Mouse (Mus musculus) forebrain, embryonic 15.5 days (tissue): ENCODE measurements at regions not wholly inside any gene's neighbourhood (a gene's known extent, or its start where the extent isn't known, plus 50 kb on each side); places are given as distances from the start of the nearest gene placed in this dataset.

Experiments used
- ATAC-seq: fragments of 200-750 bp; cut with Nextera tagmentation; replicated peaks from 2 replicates; pipeline ENCODE4 v1.8.0; 2017; ENCODE audit warnings: mild to moderate bottlenecking, moderate TSS enrichment, moderate library complexity
- H3K27ac ChIP-seq: fragments of 300-500 bp; sonication (generic); replicated peaks from 2 replicates; pipeline ENCODE4 v1.5.1; 2015; ENCODE audit warnings: mild to moderate bottlenecking, inconsistent platforms
- H3K27me3 ChIP-seq: fragments of 300-500 bp; sonication (generic); 2 replicates; pipeline ENCODE4 v1.6.1; 2015; ENCODE audit warnings: inconsistent platforms
- H3K36me3 ChIP-seq: fragments of 300-500 bp; sonication (generic); 2 replicates; pipeline ENCODE4 v1.6.1; 2015; ENCODE audit warnings: mild to moderate bottlenecking, inconsistent platforms
- H3K4me1 ChIP-seq: fragments of 300-500 bp; sonication (generic); 2 replicates; pipeline ENCODE4 v1.6.1; 2015; ENCODE audit warnings: inconsistent platforms
- H3K4me2 ChIP-seq: fragments of 300-500 bp; sonication (generic); replicated peaks from 2 replicates; pipeline ENCODE4 v1.6.1; 2015; ENCODE audit warnings: mild to moderate bottlenecking, inconsistent platforms
- H3K4me3 ChIP-seq: fragments of 300-500 bp; sonication (generic); 2 replicates; pipeline ENCODE4 v1.5.1; 2015; ENCODE audit warnings: mild to moderate bottlenecking, inconsistent platforms
- H3K9ac ChIP-seq: fragments of 300-500 bp; sonication (generic); replicated peaks from 2 replicates; pipeline ENCODE4 v1.6.1; 2015; ENCODE audit warnings: mild to moderate bottlenecking, inconsistent platforms
- H3K9me3 ChIP-seq: fragments of 300-500 bp; sonication (generic); 2 replicates; pipeline ENCODE4 v1.6.1; 2016; ENCODE audit warnings: inconsistent platforms
- WGBS: fragments of 180-500 bp; shearing (Covaris S2); methylation state at CpG from one replicate; pipeline ENCODE4 v1.1.7; 2015; ENCODE audit warnings: mixed read lengths; 5-methylcytosine and 5-hydroxymethylcytosine counted together

DNA sequence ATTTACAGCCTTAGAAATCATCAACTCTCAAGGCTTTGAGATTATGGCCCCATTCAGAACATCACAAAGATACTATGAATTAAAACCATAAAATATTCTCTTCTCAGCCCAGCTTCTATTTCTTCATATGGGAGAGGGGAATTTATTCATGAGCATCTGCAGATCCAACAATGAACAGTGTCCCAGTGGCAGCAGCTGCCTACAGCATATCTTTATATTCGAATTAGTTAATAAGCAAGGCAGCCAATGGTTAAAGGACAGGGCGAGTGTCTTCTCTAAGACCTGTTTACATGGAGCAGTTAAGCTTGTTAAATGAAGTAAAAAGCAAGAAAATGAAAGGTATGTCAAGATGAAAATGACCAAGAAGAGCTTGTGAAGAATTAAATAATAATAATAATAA lies 346.9 kb upstream of the C030005K15Rik start:
- H3K4me2 ChIP-seq = no peak overlapping the region
- no peaks in the 10 kb centered on the region for H3K9me3 ChIP-seq
- no peak overlapping the region for H3K27ac ChIP-seq
- WGBS = 75% methylated on average over 2 of the region's 2 CpGs
- no peaks in the 10 kb centered on the region for H3K4me1 ChIP-seq
- H3K4me3 ChIP-seq = no peak overlapping the region
- ATAC-seq = no peak
- no peaks in the 10 kb centered on the region for H3K36me3 ChIP-seq
- H3K9ac ChIP-seq = no peak overlapping the region
- no peaks in the 10 kb centered on the region for H3K27me3 ChIP-seq

- Histone ChIP-seq H3K4me3 (no peak overlapping the region), H3K4me1 (no peaks in the 10 kb centered on the region), H3K36me3 (no peaks in the 10 kb centered on the region), H3K9ac (no peak overlapping the region), H3K27me3 (no peaks in the 10 kb centered on the region), H3K9me3 (no peaks in the 10 kb centered on the region), H3K4me2 (no peak overlapping the region), H3K27ac (no peak overlapping the region)
- WGBS = 68% methylated on average over 2 of the region's 2 CpGs
- ATAC-seq = no peak
Observed at GRCm38 (mm10) chr10:98084881-98085280, 358.3 kb upstream of the C030005K15Rik start.

DNA sequence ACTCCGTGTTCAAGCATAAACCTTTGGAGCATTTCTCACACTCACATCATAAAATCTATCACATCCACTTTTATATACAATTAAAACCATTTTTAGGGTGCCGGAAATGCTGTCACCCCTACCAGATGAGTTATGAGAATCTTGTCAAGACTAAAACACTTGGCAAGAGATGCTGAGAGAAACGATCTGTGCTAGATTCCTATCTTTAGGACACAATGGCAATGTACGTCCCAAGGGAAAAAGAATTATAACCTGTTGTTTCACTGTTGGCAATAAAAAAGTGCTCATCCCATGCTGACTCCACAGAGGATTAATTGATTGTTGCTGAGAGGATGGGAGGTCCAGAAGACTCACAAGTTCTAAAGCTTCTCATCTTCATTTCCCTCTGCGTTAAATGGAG lies 389.7 kb upstream of the C030005K15Rik start:
- Histone ChIP-seq H3K27ac (no peak overlapping the region), H3K4me1 (no peaks in the 10 kb centered on the region), H3K9me3 (no peaks in the 10 kb centered on the region), H3K9ac (no peak overlapping the region), H3K27me3 (no peaks in the 10 kb centered on the region), H3K4me3 (no peak overlapping the region), H3K4me2 (no peak overlapping the region), H3K36me3 (no peaks in the 10 kb centered on the region)
- ATAC-seq = no peak
- 91% methylated on average over 5 of the region's 5 CpGs for WGBS

- Histone ChIP-seq H3K27me3 (no peaks in the 10 kb centered on the region), H3K27ac (no peak overlapping the region), H3K4me2 (no peak overlapping the region), H3K4me1 (no peaks in the 10 kb centered on the region), H3K36me3 (no peaks in the 10 kb centered on the region), H3K4me3 (no peak overlapping the region), H3K9me3 (no peaks in the 10 kb centered on the region), H3K9ac (no peak overlapping the region)
- ATAC-seq = no peak
- WGBS = 91% methylated on average over 1 of the region's 1 CpGs
Observed at GRCm38 (mm10) chr10:98125713-98126112, 399.2 kb upstream of the C030005K15Rik start.

DNA sequence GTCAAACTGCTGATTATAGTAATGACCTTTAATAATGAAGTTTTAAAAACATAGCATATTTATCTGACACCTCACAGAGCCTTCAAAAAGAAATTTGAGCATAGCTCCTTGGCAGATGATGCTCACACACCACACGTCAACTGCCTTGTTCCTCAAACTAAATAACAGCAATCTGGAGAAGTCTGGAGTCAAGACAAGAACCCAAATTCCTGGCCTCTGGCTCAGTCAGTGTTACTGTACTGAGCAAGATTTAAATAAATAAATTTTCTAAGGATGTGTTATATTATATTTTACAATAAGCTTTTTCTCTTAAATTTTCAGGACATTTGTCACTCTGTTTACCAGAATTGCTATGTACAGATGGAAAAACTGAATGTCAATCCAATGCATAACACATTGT lies 408.5 kb upstream of the C030005K15Rik start:
- WGBS = 64% methylated on average over 1 of the region's 1 CpGs
- Histone ChIP-seq H3K4me1 (no peaks in the 10 kb centered on the region), H3K27me3 (no peaks in the 10 kb centered on the region), H3K9ac (no peak overlapping the region), H3K4me2 (no peak overlapping the region), H3K27ac (no peak overlapping the region), H3K4me3 (no peak overlapping the region), H3K9me3 (no peaks in the 10 kb centered on the region), H3K36me3 (no peaks in the 10 kb centered on the region)
- no peak for ATAC-seq

- no peak overlapping the region for H3K4me3 ChIP-seq
- WGBS = 55% methylated on average over 1 of the region's 1 CpGs
- no peak overlapping the region for H3K9ac ChIP-seq
- no peaks in the 10 kb centered on the region for H3K4me1 ChIP-seq
- no peak for ATAC-seq
- no peak overlapping the region for H3K27ac ChIP-seq
- H3K4me2 ChIP-seq = no peak overlapping the region
- H3K36me3 ChIP-seq = no peaks in the 10 kb centered on the region
- H3K9me3 ChIP-seq = no peaks in the 10 kb centered on the region
- no peaks in the 10 kb centered on the region for H3K27me3 ChIP-seq
Observed at GRCm38 (mm10) chr10:98145773-98146172, 419.2 kb upstream of the C030005K15Rik start.

DNA sequence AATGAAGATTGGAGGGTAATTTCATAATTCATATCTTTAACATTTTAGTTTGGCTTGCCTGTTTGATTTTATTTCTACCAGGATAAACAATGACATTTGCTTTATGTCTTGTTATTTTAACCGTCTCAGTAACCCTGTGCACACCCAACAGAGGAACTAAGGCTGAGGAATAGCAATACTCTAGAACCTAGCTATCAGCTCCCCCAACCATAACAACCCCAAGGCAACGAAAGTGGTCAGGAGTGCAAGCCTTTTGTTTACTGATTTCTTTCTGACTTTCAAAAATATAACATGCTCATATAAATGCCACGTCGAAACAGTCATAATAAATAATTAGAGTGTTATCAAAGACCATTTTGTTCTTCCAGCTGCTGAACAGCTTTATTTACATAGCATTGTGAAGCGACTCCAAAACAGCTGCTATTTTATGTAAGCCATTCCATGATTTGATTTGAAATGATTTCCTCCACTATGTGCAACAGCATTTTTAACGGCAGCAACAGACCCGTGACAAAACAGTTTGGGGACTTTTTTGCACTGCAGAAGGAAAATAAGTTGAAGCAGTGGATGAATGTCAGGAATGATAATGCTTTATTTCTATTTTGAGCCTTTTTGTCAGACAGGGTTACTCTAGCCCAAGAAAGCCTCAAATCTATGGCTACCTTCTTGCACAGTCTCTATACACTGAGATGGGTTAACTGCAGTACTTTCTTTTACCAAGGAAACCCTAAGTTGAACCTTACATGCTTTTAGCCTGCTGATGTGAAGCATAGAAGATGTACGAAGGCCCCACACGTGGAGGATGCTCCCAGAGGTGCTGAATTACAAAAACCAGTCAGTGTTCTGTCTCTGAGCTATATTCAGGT lies 420.7 kb upstream of the C030005K15Rik start:
- Histone ChIP-seq H3K9me3 (no peaks in the 10 kb centered on the region), H3K36me3 (no peaks in the 10 kb centered on the region), H3K9ac (no peak overlapping the region), H3K27me3 (no peaks in the 10 kb centered on the region), H3K4me1 (no peaks in the 10 kb centered on the region), H3K27ac (no peak overlapping the region), H3K4me3 (no peak overlapping the region), H3K4me2 (no peak overlapping the region)
- ATAC-seq = 0 out of 2 replicates have a peak, but pooled peaks have one; percentile 41
- WGBS = 77% methylated on average over 9 of the region's 9 CpGs

- Histone ChIP-seq H3K4me1 (no peaks in the 10 kb centered on the region), H3K27ac (no peak overlapping the region), H3K9ac (no peak overlapping the region), H3K4me3 (no peak overlapping the region), H3K9me3 (no peaks in the 10 kb centered on the region), H3K4me2 (no peak overlapping the region), H3K27me3 (no peaks in the 10 kb centered on the region), H3K36me3 (no peaks in the 10 kb centered on the region)
- WGBS = 90% methylated on average over 2 of the region's 2 CpGs
- no peak for ATAC-seq
Observed at GRCm38 (mm10) chr10:98155982-98156381, 429.4 kb upstream of the C030005K15Rik start.

GRCm38 (mm10) chr10:98185666-98186065 lies 459.1 kb upstream of the C030005K15Rik start:
- Histone ChIP-seq H3K4me2 (no peak overlapping the region), H3K9me3 (no peaks in the 10 kb centered on the region), H3K27me3 (no peaks in the 10 kb centered on the region), H3K9ac (no peak overlapping the region), H3K36me3 (no peaks in the 10 kb centered on the region), H3K4me3 (no peak overlapping the region), H3K4me1 (no peaks in the 10 kb centered on the region), H3K27ac (no peak overlapping the region)
- ATAC-seq = no peak
- 43% methylated on average over 3 of the region's 3 CpGs for WGBS

GRCm38 (mm10) chr10:98196852-98197251 lies 470.3 kb upstream of the C030005K15Rik start:
- 45% methylated on average over 4 of the region's 4 CpGs for WGBS
- no peak for ATAC-seq

GRCm38 (mm10) chr10:98210246-98210645 lies 483.7 kb upstream of the C030005K15Rik start:
- H3K4me1 ChIP-seq = no peaks in the 10 kb centered on the region
- ATAC-seq = no peak
- WGBS = 77% methylated on average over 2 of the region's 2 CpGs
- H3K27ac ChIP-seq = no peak overlapping the region
- H3K36me3 ChIP-seq = no peaks in the 10 kb centered on the region
- no peaks in the 10 kb centered on the region for H3K9me3 ChIP-seq
- H3K4me2 ChIP-seq = no peak overlapping the region
- no peak overlapping the region for H3K4me3 ChIP-seq
- H3K9ac ChIP-seq = no peak overlapping the region
- H3K27me3 ChIP-seq = no peaks in the 10 kb centered on the region

More at GRCm38 (mm10) chr10:98196852-98197251, 470.3 kb upstream of the C030005K15Rik start:
- Histone ChIP-seq H3K9ac (no peak overlapping the region), H3K36me3 (no peaks in the 10 kb centered on the region), H3K9me3 (no peaks in the 10 kb centered on the region), H3K4me1 (no peaks in the 10 kb centered on the region), H3K4me2 (no peak overlapping the region), H3K4me3 (no peak overlapping the region), H3K27me3 (no peaks in the 10 kb centered on the region), H3K27ac (no peak overlapping the region)

DNA sequence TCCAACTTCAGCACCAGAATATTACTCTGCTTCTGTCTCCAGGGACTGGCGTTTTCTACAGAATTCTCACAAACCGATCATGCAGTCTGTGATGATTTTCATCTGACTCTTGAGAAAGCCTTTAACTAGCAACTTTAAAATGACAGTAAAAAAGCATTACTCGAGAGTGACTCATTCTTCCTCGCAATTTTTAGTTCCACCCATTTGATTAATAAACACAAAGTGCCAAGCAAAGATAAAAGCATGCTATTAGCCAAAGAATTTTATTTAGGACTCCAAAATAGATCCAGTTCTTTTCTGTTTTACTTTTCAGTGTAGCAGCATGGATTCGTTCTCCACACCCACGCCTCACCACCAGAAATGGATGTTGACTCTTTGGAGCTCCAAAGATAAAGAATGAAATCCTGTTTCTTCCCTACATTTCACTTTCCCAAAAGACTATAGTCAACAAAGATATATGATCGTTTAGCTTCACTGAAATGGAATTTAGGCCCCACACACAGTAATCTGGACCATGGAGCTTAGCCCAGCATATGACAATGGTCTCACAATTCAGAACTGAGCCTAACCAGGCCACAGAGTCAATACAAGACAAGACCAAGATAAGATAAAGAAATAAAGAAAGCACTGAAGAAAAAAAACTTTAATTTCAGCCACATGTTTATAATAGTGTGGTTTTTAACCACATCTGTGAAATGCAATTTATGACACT lies 486.5 kb upstream of the C030005K15Rik start:
- no peak overlapping the region for H3K4me2 ChIP-seq
- no peak overlapping the region for H3K27ac ChIP-seq
- no peak overlapping the region for H3K4me3 ChIP-seq
- ATAC-seq = no peak
- H3K4me1 ChIP-seq = no peaks in the 10 kb centered on the region
- no peak overlapping the region for H3K9ac ChIP-seq
- no peaks in the 10 kb centered on the region for H3K27me3 ChIP-seq
- H3K9me3 ChIP-seq = no peaks in the 10 kb centered on the region
- WGBS = 77% methylated on average over 7 of the region's 7 CpGs
- no peaks in the 10 kb centered on the region for H3K36me3 ChIP-seq
